Mouse (Mus musculus) olfactory bulb, adult 2 months (tissue): Measurements from ENCODE around the gene Ankrd23.

Experiments used
- CTCF ChIP-seq: fragments of 200-500 bp; IDR thresholded peaks from 2 replicates; pipeline ENCODE4 v1.5.1; 2012; ENCODE audit warnings: low read depth, mild to moderate bottlenecking, low read length, moderate library complexity; ENCODE audit not compliant: insufficient read depth
- POLR2A ChIP-seq: fragments of 200-500 bp; IDR thresholded peaks from 2 replicates; pipeline ENCODE4 v1.6.1; 2012; ENCODE audit warnings: mild to moderate bottlenecking, low read depth, low read length, moderate library complexity; ENCODE audit not compliant: insufficient read depth

GRCm38 (mm10) chr1:36541844-36542243 is 5.2 kb upstream of the Ankrd23 start:
- no peak for TF ChIP-seq POLR2A
- no peak for TF ChIP-seq CTCF
